Mouse (Mus musculus) retina, adult 2 months (tissue): Measurements from ENCODE around the gene Tnfaip8l2.

Experiments
- DNase-seq: peaks from one replicate; pipeline ENCODE4 v3.0.0-alpha.2; 2012; ENCODE audit warnings: low read depth, low spot score

The Tnfaip8l2 gene

DNA sequence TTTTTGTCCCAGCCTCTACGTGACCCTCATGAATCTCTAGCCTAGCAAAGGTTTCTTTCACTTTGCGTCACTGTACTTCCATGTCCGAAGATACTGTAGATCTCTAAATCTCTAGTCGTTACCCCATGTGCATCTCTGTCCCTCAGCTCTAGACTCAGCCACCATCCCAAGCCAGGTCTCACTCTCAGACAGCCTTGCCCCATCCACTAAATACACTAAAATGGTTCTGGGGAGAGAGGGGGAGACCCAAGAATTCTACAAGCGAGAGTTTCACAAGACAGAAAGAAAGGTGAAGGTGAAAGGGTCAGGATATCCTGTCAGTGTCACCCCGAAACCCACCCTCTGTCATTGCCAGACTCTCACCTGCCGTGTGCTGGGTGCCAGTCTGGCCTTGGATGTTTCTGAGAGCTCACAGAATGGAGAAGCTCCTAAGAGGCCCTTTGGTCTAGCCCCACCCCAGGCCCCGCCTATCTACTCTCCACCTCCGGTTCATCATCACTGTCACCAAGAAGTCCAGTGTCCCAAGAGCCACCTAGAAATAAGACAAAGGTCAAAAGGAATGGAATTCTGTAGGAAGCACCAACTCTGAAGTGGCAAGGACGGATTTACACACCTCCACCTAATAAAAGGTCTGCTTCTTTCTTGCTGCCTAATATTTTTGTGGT, at the start of gene Tnfaip8l2:
Tnfaip8l2 (minus strand) TSS at position 409 of the 665 bp plus-strand sequence.
- DNase-seq = no peak

DNA sequence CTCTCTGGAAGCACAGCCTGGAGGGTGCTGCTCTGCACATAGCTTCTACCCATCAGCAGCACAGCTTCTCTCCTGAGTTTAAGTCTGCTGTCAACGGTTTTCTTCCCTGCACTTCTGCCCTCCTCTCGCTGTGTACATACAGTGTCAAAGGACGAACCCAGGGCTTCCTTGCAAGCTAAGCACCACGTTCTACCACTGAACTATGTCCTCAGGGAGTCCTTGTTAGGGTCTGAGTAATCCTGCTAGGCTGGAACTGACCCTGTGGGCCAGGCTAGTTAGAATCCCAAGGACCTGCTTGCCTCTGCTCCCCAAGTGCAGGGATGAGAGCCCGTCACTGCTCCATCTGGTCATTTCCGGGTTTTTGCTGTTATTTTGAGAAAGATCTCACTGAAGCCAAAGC, 44.7 kb upstream of the Tnfaip8l2 start:
- no peak for DNase-seq

DNA sequence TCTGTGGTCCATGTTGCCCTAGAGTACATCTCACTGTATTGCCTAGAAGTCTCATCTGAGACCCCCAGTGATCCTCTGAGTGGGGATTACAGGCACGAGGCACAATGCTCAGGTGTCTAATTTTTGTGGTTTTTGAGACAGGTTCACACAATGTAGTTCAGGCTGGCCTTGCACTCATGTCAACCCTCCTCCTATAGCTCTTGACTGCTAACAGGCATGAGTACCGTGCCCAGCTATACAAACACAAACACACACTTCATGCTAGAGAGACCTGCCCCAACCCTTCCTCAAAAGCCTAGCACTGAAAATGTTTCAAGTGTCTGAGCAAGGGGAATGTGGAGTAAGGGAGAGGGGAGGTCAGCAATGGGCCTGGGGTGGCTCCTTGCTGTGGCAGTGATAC, 43.9 kb upstream of the Tnfaip8l2 start:
- no peak for DNase-seq

DNA sequence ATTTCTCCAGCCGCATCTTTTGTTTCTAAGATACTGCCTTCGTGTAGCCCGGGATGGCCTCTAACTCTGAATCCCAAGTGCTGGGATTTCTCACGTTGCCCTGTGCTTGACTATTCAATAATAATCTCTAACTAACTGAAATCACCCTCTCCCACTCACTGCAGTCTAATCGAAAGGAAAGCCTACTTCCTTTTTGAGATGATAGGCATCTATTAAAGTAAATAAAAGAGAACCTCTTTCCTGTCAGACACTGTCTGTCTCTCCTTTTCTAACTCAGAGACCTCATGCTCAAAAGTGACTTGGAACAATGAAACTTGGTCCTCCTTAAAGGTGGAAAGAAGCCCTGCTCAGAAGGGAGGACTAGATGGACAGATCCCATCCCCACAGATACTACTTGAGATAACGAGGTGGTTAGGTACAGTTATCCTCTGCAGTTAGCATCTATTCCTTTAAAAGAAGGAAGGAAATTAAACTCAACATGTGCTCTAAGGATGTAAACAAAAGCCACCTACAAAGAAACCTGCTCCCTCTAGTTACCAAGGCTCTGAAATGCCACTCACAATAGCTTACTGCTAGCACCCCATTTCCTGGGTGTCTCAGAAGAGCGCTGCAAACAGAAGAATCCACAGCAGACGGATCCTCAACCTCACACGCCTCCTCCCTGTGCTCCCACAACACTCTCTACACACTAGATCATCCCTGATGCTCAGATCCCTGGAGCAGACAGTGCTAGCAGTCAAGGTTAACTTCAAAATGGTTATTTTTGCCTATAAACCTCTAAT, 42.8 kb upstream of the Tnfaip8l2 start:
- no peak for DNase-seq

DNA sequence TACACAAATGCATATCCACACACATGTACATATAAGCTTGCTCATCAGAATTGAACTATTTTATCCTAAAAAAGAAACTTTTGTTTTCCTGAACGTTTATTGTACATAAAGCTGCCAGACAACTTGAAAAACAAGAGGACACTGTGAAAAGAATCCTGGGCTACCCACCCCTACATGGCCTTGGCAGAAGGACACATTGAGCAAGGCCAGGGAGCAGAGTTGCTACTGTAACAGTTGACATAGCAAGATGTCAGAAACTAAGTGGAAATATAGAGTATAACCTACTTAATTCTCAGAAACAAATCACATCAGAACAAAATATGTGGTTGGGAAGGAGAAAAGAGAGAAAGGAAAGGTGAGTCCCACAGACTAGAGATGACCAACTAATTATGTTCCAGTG, 39.7 kb upstream of the Tnfaip8l2 start:
- DNase-seq = no peak

GRCm38 (mm10) chr3:95179890-95180289, 37.7 kb upstream of the Tnfaip8l2 start:
- DNase-seq = no peak

GRCm38 (mm10) chr3:95178948-95179347, 36.8 kb upstream of the Tnfaip8l2 start:
- DNase-seq = no peak

DNA sequence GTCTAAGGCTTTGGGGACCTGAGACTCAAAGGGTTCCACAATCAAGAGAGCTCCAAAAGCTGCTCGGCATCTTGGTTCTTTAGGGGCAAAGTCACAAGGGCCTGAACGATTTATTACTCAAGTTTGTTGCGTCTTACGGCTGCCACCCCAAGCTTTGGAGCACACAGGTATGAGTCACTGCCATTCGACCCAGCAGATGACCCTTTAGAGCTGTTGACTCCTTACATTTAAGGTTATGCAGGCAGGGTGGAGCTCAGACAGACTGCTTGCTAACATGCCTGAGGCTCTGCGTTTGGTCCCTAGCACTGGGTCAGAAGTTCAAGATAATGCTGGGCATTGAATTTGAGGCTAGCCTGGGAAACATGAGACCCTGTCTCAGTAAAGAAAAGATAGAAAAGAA, 35.4 kb upstream of the Tnfaip8l2 start:
- DNase-seq = no peak

DNA sequence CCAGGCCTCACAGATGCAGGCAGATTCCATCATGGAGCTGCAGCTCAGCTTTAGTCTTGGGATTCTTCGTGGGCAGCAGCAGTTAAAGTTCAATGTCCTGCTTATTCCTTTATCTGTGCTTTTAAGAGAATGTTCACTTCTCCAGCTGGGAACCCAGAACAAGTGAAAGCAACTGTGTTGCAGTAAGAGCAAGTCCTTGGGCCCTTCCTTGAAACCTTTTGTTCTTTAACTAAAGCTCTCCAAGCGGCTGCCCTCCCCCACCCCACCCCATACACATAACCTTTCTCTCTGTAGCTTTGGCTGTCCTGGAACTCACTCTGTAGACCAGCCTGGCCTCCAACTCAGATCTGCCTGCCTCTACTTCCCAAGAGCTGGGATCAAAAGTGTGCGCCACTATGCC, 34.3 kb upstream of the Tnfaip8l2 start:
- DNase-seq = no peak

- no peak for DNase-seq
Observed at GRCm38 (mm10) chr3:95174011-95174592, 31.9 kb upstream of the Tnfaip8l2 start.

GRCm38 (mm10) chr3:95173256-95173949, 31.2 kb upstream of the Tnfaip8l2 start:
- DNase-seq = no peak

GRCm38 (mm10) chr3:95172526-95173255, 30.5 kb upstream of the Tnfaip8l2 start:
- no peak for DNase-seq

GRCm38 (mm10) chr3:95171105-95171504, 28.9 kb upstream of the Tnfaip8l2 start:
- no peak for DNase-seq

DNA sequence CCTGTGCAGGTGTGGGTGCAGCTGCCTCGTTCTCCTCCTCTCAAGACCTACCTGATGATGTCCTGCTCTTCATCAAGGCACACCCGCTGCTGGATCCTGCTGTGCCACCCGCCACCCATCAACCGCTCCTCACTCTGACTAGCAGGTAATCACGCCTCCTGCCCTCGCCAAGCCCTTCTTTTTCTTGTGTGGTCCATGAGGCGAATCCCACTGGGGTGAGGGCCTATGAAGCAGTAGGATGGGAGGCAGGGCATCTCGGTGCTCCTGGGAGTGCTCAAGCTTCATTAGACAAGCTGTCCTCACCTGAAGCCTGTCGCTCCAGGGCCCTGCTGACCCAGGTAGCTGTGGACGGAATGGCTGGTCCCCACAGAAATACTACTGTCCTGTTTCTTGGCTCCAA, 27.8 kb upstream of the Tnfaip8l2 start:
- DNase-seq = no peak

DNA sequence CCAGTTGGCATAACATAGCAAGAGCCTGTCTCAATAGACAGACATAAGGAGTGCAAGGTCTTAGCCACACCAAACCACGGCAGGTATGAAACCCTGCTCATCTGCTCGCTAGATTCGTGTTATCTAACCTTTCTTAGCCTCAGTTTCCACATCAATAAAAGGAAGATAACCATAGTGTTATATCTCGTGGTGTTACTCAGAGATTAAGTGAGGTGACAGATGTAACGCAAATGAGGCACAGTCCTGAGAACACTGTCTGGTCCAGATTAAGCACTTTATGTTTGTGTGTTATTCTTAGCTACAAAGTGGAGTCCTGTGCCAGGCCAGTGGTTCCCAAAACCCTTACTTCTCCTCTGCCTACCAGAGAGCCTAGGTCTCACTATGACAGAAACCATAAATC, 22.7 kb upstream of the Tnfaip8l2 start:
- DNase-seq = no peak

DNA sequence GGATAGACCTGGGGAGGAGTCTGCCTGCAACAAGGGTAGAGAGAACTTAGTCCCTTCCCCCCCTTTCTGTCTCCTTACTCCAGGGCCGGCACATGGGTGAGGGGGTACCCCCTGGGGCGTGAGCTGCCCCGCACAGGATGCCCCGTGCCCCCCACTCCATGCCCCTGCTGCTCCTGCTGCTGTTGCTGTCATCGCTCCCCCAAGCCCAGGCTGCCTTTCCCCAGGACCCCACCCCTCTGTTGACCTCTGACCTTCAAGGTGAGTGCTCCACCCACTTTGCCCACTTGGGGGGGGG, 22.0 kb upstream of the Tnfaip8l2 start:
- no peak for DNase-seq

DNA sequence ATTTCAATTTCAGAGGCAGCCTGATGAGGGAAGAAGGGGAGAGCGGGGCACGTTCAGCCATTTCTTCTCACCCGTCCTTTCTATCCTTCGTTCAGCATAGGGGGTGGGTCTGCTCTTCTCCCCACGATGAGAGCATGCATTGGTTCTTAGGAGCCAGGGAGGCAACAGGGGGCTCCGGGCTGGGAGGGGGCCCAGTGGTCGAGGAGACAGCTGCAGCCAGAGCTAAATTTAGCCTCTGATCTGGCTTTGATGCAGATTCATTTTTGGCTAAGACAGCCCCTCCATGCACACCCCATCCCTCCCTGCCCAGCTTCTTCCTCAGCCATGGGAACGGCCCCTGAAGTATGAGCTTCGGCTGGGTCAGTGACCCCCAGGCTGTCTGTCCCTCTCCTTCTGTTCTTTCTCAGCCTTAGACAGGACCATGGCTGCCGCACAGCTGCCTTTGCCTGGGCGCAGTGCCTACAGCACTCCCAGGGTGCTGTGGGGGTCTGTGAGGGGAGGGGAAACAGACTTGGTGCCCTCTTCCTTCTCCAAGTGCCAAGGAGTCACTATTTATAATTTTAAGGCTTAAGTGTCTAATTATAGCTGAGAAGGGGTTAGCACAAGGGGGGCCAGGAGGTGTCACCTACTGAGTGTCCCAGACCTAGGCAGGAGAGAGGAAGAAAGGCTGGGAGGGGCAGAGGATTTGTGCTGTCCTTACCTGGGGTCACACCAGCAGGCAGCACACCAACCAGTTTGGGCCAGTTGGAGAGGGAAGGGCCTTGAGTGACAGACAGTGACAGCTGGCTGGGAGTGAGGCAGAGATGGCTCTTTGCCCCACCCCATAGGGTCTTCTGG, 21.5 kb upstream of the Tnfaip8l2 start:
- no peak for DNase-seq

DNA sequence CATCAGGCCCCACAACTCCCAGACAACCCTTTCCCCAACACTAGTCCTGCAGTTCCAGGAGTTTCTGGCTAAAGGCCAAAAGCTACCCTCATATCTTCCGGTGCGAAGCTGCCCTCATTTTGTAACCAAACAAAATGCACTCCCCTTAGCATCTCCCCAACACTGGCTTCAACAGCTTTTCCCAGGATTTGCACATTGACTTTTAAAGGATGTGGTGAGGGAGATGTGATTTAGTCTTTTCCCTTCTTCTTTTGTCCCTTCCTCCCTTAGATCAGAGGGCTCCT, 20.1 kb upstream of the Tnfaip8l2 start:
- no peak for DNase-seq

DNA sequence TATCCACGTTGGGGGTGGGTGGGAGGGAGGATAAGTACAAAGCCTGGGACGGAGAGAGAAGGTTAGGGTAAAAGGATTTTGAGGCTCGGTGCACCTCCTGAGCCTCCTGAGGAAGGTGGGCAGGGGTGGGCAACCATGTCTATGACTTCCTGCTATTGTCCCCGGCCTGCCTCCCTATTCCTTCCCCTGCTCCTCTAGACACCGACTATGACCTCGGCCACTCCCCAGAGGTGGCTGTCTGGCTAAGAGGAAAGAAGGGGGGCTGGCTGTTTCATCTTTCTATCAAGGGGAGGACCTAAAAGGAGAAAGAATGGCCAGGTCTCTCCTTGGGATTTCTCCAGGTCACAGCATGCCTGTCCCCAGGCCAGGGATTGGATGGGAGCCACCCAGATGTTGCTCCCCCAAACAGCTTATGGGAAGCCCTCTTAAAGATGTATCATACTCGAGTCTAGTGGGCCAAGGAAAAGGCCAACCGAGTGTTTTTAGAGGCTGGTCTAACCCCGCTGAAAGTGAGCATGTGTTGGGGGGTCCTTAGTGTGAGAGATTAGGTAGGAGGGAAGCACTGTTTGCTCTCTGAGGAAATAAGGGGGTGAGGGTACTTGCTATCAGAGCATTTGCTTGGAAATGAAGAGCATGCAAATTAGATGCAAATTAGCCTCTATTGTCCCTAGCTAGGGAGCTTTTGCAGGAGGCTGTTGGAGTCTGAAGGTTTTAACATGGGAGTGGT, 19.6 kb upstream of the Tnfaip8l2 start:
- DNase-seq = no peak

- no peak for DNase-seq
Observed at GRCm38 (mm10) chr3:95161041-95161551, 18.9 kb upstream of the Tnfaip8l2 start.
